Mouse (Mus musculus) neutrophil, adult 5-6 weeks (primary cell): ENCODE measurements around the gene Gm42742. TPM values are rescaled to one million over a fixed set of nuclear protein-coding genes. Genes with fewer than 3 reads are reported as not detected.

Experiments used
- ATAC-seq: fragments of 151-379, 151-347 bp; 2 replicates; pipeline ENCODE4 v1.8.0; 2017; ENCODE audit warnings: mild to moderate bottlenecking, moderate TSS enrichment; ENCODE audit not compliant: insufficient number of reproducible peaks, poor library complexity, low FRiP score, severe bottlenecking; ENCODE audit errors: extremely low read depth
- total RNA-seq: library from RNA; stranded (forward); fragments of 200-1000 nt; gene quantifications from 2 replicates; pipeline ENCODE4 v1.2.3, GENCODE M21; 2017

Gm42742 gene
- total RNA-seq, 1 experiment from 2014 or later = 34.7 TPM

- no peak for ATAC-seq
Observed at GRCm38 (mm10) chr7:127009307-127010085, 11.4 kb downstream of the Gm42742 start.

DNA sequence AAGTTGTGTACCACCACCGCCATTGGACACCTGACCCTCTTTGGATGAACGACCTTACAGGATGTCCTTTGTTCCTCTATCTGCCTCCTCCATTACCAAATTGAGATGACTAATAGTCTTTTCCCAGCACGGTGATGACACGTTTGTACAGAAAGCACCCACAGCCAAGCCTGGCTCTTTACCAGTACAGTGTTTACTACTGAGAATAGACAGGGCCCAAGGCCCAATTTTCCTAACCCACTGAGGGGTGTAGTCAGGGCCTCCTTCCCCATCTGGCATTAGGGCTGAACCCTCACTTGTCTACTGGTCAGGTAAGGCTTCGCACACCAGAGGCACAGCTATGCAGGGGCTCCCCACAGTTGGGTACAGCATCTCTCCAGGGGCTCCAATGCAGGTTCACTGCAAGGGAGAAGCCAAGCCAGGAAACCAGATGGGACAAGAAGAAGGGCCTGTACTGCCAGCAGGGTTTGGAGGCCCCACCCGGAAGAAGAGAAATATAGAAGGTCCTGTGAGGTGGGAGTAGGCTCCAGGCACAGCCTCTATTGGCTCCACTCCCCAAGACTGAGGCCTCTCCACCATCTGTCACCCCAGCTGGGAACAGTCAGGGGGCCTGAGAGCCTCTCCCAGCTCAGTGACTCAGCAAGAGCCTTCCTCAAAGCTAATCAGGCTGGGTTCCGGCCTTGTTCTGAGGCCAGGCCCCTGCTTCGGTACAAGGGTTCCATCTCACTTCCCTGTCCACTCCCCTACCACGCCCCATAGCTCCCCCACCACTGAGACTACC lies 12.5 kb downstream of the Gm42742 start:
- peak; percentile 57 for ATAC-seq

DNA sequence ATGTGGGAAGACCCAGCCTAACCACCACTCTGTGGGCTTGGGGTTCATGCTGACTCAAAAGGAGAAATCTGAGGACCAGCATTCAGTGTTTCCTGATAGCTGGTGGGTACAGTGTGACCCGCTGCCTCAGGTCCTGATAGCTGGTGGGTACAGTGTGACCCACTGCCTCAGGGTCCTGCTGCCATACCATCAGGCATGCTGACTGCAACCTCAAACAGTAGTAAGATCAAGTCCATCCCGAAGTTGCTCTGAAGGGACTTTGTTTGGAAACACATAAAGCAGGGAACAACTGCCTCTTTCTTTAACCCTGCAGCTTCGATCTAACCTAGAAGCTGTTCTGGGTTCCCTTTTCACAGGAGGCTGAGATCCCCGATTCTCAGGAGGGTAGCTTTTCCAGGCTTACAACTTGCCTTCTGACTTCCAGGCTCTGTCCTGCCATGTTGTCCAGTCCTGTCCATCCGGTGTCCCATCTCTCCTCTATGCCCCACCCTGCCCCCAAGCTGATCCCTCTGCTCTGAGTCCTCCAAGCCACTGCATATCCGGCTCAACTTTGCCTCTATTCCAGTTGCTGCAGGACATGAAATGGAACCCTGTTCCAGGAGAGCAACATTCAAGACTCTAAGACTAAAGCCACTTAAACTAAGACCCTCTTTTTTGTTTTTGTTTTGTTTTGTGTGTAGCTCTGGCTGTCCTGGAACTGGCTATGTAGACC lies 13.4 kb downstream of the Gm42742 start:
- no peak for ATAC-seq

GRCm38 (mm10) chr7:127004122-127004875 lies 16.6 kb downstream of the Gm42742 start:
- no peak for ATAC-seq

GRCm38 (mm10) chr7:127003620-127004019 lies 17.3 kb downstream of the Gm42742 start:
- ATAC-seq = no peak

DNA sequence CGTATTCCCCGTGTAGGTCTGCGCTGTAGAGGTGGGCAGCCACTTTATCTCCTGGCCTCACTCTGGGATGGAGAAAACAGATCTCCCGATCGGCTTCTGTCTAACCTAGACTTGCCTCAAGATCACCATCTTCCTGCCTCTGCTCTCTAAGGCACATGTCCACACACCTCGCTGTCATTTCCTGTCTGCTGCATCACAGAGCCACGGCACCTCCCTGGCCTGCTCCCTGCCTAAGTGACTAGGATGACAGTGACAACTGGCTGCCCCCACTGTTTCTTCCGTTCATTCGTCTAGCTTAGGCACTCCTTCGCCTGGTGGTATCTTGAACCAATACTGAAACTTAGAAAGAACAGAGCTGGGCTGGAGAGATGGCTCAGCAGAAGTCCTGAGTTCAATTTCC lies 21.3 kb downstream of the Gm42742 start:
- no peak for ATAC-seq

DNA sequence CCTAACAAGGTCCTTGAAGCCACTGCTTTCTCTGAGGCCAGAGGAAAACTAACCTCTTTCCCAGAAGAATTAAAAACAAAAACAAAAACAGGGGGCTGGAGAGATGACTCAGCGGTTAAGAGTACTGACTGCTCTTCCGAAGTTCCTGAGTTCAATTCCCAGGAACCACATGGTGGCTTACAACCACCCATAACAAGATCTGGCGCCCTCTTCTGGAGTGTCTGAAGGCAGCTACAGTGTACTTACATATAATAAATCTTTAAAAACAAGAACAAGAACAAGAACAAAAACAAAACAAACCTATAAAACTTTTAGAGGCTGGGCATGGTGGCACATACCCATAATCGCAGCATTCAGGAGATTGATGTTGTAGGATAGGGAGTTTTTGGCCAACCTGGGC lies 24.4 kb downstream of the Gm42742 start:
- ATAC-seq = no peak

DNA sequence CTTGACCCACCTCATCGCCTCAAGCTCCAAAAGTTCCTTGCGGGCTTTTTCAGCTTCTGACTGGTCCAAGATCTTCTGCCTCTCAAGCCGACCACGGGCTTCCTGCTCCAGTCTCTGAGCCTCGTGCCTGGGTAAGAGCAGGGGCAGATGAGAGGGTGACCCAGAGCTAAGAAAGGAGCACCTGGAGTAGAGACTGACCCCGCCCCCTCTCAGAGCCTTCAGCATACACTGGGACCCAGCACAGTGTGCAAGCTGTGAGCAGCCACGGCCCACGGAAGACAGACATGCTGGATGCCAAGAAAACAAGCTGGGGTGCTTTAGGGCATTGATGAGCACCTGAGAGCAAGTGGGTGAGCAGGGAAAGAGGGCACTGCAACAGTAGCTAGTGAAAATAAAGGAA lies 32.1 kb downstream of the Gm42742 start:
- no peak for ATAC-seq

GRCm38 (mm10) chr7:126986319-126986718 lies 34.6 kb downstream of the Gm42742 start:
- ATAC-seq = no peak

DNA sequence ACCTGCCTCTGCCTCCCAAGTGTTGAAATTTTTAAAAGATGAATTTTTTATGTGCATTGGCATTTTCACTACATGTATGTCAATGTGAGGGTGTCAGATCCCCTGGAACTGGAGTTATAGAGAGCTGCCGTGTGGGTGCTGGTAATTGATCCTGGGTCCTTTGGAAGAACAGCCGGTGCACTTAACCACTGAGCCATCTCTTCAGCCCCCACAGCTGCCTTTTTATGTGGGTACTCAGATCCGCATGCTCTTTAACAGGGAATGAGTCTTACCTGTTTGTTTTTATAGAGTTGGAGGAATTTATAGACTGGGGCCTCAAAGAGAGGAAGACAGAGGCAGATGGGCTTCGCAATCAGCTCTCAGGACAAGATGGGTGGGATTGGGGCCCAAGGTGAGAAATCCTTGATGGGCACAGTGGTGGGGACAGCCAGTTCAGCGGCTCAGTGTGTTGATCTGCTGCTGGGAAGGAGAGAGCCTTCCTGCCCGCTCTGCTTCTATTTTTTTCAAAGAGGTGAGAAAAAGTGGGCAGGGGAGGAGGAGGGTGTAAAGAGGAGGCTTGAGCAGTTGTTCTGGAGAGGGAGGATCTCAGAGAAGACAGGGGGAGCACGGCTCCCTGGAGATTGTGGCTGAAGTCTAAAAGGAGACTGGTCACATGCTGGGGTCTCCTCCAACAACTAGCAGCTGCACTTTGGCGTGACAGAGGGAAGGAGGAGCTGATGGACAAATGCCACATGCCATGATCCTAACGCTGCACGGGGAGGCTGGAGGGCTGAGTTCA lies 36.0 kb downstream of the Gm42742 start:
- no peak for ATAC-seq

GRCm38 (mm10) chr7:126983113-126983512 lies 37.8 kb downstream of the Gm42742 start:
- ATAC-seq = no peak

GRCm38 (mm10) chr7:126982054-126982453 lies 38.8 kb downstream of the Gm42742 start:
- ATAC-seq = no peak

- ATAC-seq = no peak
Observed at GRCm38 (mm10) chr7:126981601-126982000, 39.3 kb downstream of the Gm42742 start.

DNA sequence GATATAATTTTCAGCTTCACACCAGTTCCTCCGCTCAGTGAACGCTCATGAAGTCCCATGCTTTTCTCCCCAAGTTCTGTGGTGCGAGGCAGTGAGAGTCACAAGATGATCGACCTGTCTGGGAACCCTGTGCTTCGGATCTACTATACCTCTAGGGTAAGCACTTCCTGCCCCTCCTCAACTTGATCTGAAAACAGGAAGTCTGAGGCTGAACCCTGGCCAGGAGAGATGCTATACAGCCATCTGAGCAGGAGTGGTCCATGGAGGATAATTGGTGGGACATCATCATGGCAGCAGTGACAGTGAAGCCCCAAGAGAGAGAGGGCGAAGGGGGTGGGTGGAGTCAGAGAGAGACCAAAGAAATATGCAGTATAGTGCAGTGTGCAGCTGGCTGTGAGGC lies 42.1 kb downstream of the Gm42742 start:
- no peak for ATAC-seq

DNA sequence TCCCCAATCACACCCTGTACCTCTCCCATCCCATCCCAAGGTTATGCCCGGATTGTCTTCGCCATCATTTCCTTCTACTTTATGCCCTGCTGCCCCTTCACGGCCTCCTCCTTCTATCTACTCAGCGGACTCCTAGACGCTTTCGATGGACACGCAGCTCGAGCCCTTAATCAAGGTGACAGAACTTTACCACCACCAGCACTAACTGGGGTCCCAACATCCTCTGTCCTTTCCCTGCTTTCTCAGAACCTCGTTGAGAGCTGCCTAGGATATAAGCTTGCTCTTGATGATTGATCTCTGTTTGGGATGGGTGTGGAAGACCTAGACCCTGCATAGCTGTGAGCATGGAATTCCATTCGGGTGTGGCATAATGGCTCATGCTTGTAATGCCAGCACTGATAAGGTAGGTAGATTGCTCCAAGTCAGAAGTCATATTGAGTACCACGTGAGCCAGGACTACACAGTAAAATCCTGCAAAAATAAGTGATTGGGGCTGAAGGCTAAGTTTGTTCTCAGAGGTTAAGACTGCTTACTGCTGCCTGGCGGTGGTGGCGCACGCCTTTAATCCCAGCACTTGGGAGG lies 43.9 kb downstream of the Gm42742 start:
- no peak for ATAC-seq

- peak; percentile 93 for ATAC-seq
Observed at GRCm38 (mm10) chr7:126975950-126976866, 44.7 kb downstream of the Gm42742 start, which contains the start of gene Cdiptos. Gene Cdiptos (minus strand): TSS chr7:126976098.

- no peak for ATAC-seq
Observed at GRCm38 (mm10) chr7:126975893-126975949, 45.2 kb downstream of the Gm42742 start, which contains the start of gene Cdipt. Gene Cdipt (plus strand): TSS chr7:126975914.
